In the genomic region with DNA sequence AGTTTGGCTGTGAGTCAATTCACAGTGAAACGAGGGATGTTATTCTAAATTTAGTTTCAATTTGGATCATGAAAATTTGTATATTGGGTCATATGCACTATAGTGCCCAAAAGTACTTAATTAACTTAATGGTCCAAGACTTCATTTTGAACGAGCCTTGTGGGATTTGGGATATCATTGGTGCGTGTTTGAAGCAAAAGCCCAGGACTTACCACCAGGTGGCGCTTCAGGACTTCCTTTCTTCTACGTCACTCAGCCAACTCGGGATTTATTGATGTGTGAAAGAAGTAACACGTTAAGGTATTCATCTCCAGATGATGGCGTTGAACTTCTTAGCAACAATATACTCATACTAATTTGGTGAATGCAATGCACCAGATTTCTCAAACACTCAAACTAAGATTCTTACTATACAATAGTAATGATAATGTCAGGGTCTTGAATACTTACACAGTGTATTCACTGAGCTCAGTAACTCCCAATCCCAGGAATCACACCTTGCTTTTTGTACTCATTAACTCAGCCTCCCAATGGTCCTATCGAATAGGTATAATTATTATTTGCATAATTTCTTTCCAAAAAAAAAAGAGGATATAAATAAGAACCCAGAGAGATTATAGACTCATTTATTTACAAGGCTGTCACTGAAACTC, we compare ENCODE assay signal across 9 mouse cellular contexts.
DNase-seq lines count a peak whose midpoint lies in the region; ATAC-seq and TF ChIP-seq lines count a peak whose summit lies in the region.
"Had no signal": no experiment of that assay in that cellular context is flagged by ENCODE, and none has a peak within 500 bp of the region (broad histone marks: within the 10 kb centered on the region; RNA-seq: fewer than 3 reads in every experiment).

No protein-coding gene starts in this region.

- no peak for TF ChIP-seq POLR2A in MEL (IDR thresholded peaks at IDR 0.05; ENCODE audit: control insufficient read depth in 1 of 2, insufficient read depth in 1 of 2, low read depth in 1 of 2, low read length in 2 of 2, poor library complexity in 1 of 2)

- peak; percentile 77 for ATAC-seq in hindbrain, embryonic 11.5 days (ENCODE audit: low FRiP score)
- ATAC-seq in erythroblast, adult 5-6 weeks (replicated peaks; ENCODE audit: low FRiP score, poor library complexity, severe bottlenecking) = no peak

- no peaks in the 10 kb centered on the region for H3K4me1 ChIP-seq in MEL (ENCODE audit: control insufficient read depth in 1 of 2, insufficient read depth in 2 of 2, low read length in 2 of 2)
- no peaks in the 10 kb centered on the region for H3K4me1 ChIP-seq in hindbrain, embryonic 11.5 days (replicated peaks; ENCODE audit: control insufficient read depth, insufficient read depth, low read length)

- no peaks in the 10 kb centered on the region for H3K36me3 ChIP-seq in MEL (ENCODE audit: control insufficient read depth in 1 of 2, insufficient read depth in 2 of 2, low read length in 2 of 2)
- H3K36me3 ChIP-seq in hindbrain, embryonic 11.5 days (ENCODE audit: control insufficient read depth, insufficient read depth, low read length) = no peaks in the 10 kb centered on the region

- TF ChIP-seq RAD21 in MEL (IDR thresholded peaks at IDR 0.05; ENCODE audit: low read depth, low read length) = peak; percentile 71

- 10% methylated on average over 9 of the region's 9 CpGs for whole genome bisulfite sequencing in hindbrain, embryonic 11.5 days

- no peaks in the 10 kb centered on the region for H3K27me3 ChIP-seq in MEL (ENCODE audit: control insufficient read depth in 1 of 2, insufficient read depth in 2 of 2, low read length in 2 of 2)
- H3K27me3 ChIP-seq in hindbrain, embryonic 11.5 days (ENCODE audit: control insufficient read depth, insufficient read depth, low read length) = no peaks in the 10 kb centered on the region

- no peak overlapping the region for H3K9ac ChIP-seq in MEL (ENCODE audit: control insufficient read depth, low read depth, low read length, poor library complexity, severe bottlenecking)
- H3K9ac ChIP-seq in hindbrain, embryonic 11.5 days (ENCODE audit: low read depth, low read length) = no peak overlapping the region

- H3K27ac ChIP-seq in MEL (ENCODE audit: control insufficient read depth, low read depth, low read length) = no peak overlapping the region
- H3K27ac ChIP-seq in hindbrain, embryonic 11.5 days (ENCODE audit: low read depth, low read length) = no peak overlapping the region
- H3K27ac ChIP-seq: macrophage had no signal

- no peak overlapping the region for H3K4me3 ChIP-seq in MEL (ENCODE audit: control insufficient read depth in 1 of 2, insufficient read depth in 1 of 2, low read depth in 2 of 2, low read length in 2 of 2)
- no peak overlapping the region for H3K4me3 ChIP-seq in hindbrain, embryonic 11.5 days (ENCODE audit: low read depth, low read length)

- no peak overlapping the region for H3K4me2 ChIP-seq in hindbrain, embryonic 11.5 days (replicated peaks; ENCODE audit: low read depth, low read length)

- H3K9me3 ChIP-seq in MEL (replicated peaks; ENCODE audit: insufficient read depth, low read length) = no peaks in the 10 kb centered on the region
- no peaks in the 10 kb centered on the region for H3K9me3 ChIP-seq in hindbrain, embryonic 11.5 days (ENCODE audit: control insufficient read depth, low read length)

- TF ChIP-seq EP300 in MEL (IDR thresholded peaks at IDR 0.05; ENCODE audit: low read depth in 1 of 2, low read length in 2 of 2) = no peak

- H3K79me2 ChIP-seq in MEL (ENCODE audit: control insufficient read depth, insufficient read depth, low read length, poor library complexity) = no peaks in the 10 kb centered on the region

- peak; percentile 63 for DNase-seq in MEL (ENCODE audit: low read depth, low spot score)
- DNase-seq in adrenal gland, adult 8-10 months = peak; percentile 7
- peak; percentile 87 for DNase-seq in embryo, embryonic 11 days
- DNase-seq in hindbrain, embryonic 11.5 days (ENCODE audit: low spot score) = peak; percentile 87
- peak; percentile 73 to 88 for DNase-seq in layer of hippocampus, postnatal 14 days (ENCODE audit: low spot score in 2 of 2)
- DNase-seq in lung, postnatal 36 days = peak; percentile 65
- peak; percentile 69 for DNase-seq in right cerebral cortex, postnatal 25 days

- TF ChIP-seq CTCF in MEL (IDR thresholded peaks at IDR 0.05 in 2 of 3, conservative IDR thresholded peaks at IDR 0.05 in 1 of 3; ENCODE audit: control insufficient read depth in 1 of 3, insufficient read depth in 1 of 3, low read depth in 2 of 3, low read length in 3 of 3, poor library complexity in 1 of 3, severe bottlenecking in 1 of 3) = peak; percentile 47 to 69 (median 69)

TF ChIP-seq in MEL, 35 proteins besides CTCF, POLR2A, EP300 and RAD21:
- TF ChIP-seq ZC3H11A (IDR thresholded peaks at IDR 0.05; ENCODE audit: low read depth, low read length) (peak; percentile 48), JUND (IDR thresholded peaks at IDR 0.05; ENCODE audit: low read depth, low read length) (no peak), SMC3 (IDR thresholded peaks at IDR 0.05; ENCODE audit: low read depth, low read length) (peak; percentile 75)

Comparison
In these comparisons a context has a peak if more than half of its experiments do, and no peak if none do; other contexts are left out.
1. DNase-seq: peak in every context shown above with its lines; median percentile 87 in embryo, embryonic 11 days; 87 in hindbrain, embryonic 11.5 days; 80 in layer of hippocampus, postnatal 14 days; 69 in right cerebral cortex, postnatal 25 days; 65 in lung, postnatal 36 days; 63 in MEL; 7 in adrenal gland, adult 8-10 months.